Mouse (Mus musculus): ENCODE data around the gene Rap1gap2. TPM values are rescaled to one million over a fixed set of nuclear protein-coding genes. Genes with fewer than 3 reads are reported as not detected.

Gene Rap1gap2
- polyA plus RNA-seq, 1 experiment from 2014 or later = 1.5 TPM

- Histone ChIP-seq H3K27me3 (ENCODE audit: control insufficient read depth, insufficient read depth, low read depth, low read length) (no peaks in the 10 kb centered on the region), H3K4me1 (replicated peaks; ENCODE audit: control insufficient read depth, insufficient read depth, low read length) (no peaks in the 10 kb centered on the region), H3K9me3 (ENCODE audit: control insufficient read depth, low read length) (no peaks in the 10 kb centered on the region), H3K27ac (ENCODE audit: low read length) (no peak overlapping the region), H3K4me3 (ENCODE audit: low read length) (no peak overlapping the region), H3K4me2 (ENCODE audit: low read depth, low read length) (no peak overlapping the region), H3K9ac (ENCODE audit: low read length) (no peak overlapping the region), H3K36me3 (ENCODE audit: control insufficient read depth, insufficient read depth, low read length) (no peaks in the 10 kb centered on the region)
- ATAC-seq (ENCODE audit: low read depth) = no peak
- 86% methylated on average over 10 of the region's 10 CpGs for WGBS
These were observed 98.1 kb downstream of the Rap1gap2 start for GRCm38 (mm10) chr11:74512595-74512994.

GRCm38 (mm10) chr11:74506275-74506674 is 104.4 kb downstream of the Rap1gap2 start:
- Histone ChIP-seq H3K4me3 (ENCODE audit: low read length) (no peak overlapping the region), H3K9ac (ENCODE audit: low read length) (no peak overlapping the region), H3K9me3 (ENCODE audit: control insufficient read depth, low read length) (no peaks in the 10 kb centered on the region), H3K27ac (ENCODE audit: low read length) (no peak overlapping the region), H3K27me3 (ENCODE audit: control insufficient read depth, insufficient read depth, low read depth, low read length) (no peaks in the 10 kb centered on the region), H3K4me2 (ENCODE audit: low read depth, low read length) (no peak overlapping the region), H3K4me1 (replicated peaks; ENCODE audit: control insufficient read depth, insufficient read depth, low read length) (no peaks in the 10 kb centered on the region), H3K36me3 (ENCODE audit: control insufficient read depth, insufficient read depth, low read length) (no peaks in the 10 kb centered on the region)
- ATAC-seq (ENCODE audit: low read depth) = no peak
- 79% methylated on average over 6 of the region's 6 CpGs for WGBS

- no peaks in the 10 kb centered on the region for H3K36me3 ChIP-seq (ENCODE audit: control insufficient read depth, insufficient read depth, low read length)
- no peaks in the 10 kb centered on the region for H3K9me3 ChIP-seq (ENCODE audit: control insufficient read depth, low read length)
- 52% methylated on average over 8 of the region's 8 CpGs for WGBS
- ATAC-seq (ENCODE audit: low read depth) = no peak
- no peaks in the 10 kb centered on the region for H3K27me3 ChIP-seq (ENCODE audit: control insufficient read depth, insufficient read depth, low read depth, low read length)
- no peak overlapping the region for H3K4me3 ChIP-seq (ENCODE audit: low read length)
- H3K27ac ChIP-seq (ENCODE audit: low read length) = no peak overlapping the region
- H3K4me1 ChIP-seq (replicated peaks; ENCODE audit: control insufficient read depth, insufficient read depth, low read length) = no peaks in the 10 kb centered on the region
- H3K4me2 ChIP-seq (ENCODE audit: low read depth, low read length) = no peak overlapping the region
- no peak overlapping the region for H3K9ac ChIP-seq (ENCODE audit: low read length)
These were observed 108.2 kb downstream of the Rap1gap2 start for GRCm38 (mm10) chr11:74502485-74502884.

GRCm38 (mm10) chr11:74501989-74502388 is 108.7 kb downstream of the Rap1gap2 start:
- H3K4me3 ChIP-seq (ENCODE audit: low read length) = no peak overlapping the region
- no peaks in the 10 kb centered on the region for H3K9me3 ChIP-seq (ENCODE audit: control insufficient read depth, low read length)
- H3K4me1 ChIP-seq (replicated peaks; ENCODE audit: control insufficient read depth, insufficient read depth, low read length) = no peaks in the 10 kb centered on the region
- no peak overlapping the region for H3K9ac ChIP-seq (ENCODE audit: low read length)
- no peak overlapping the region for H3K27ac ChIP-seq (ENCODE audit: low read length)
- no peak for ATAC-seq (ENCODE audit: low read depth)
- no peaks in the 10 kb centered on the region for H3K27me3 ChIP-seq (ENCODE audit: control insufficient read depth, insufficient read depth, low read depth, low read length)
- no peaks in the 10 kb centered on the region for H3K36me3 ChIP-seq (ENCODE audit: control insufficient read depth, insufficient read depth, low read length)
- no peak overlapping the region for H3K4me2 ChIP-seq (ENCODE audit: low read depth, low read length)

- ATAC-seq (ENCODE audit: low read depth) = no peak
- H3K9me3 ChIP-seq (ENCODE audit: control insufficient read depth, low read length) = no peaks in the 10 kb centered on the region
- 54% methylated on average over 3 of the region's 3 CpGs for WGBS
- H3K9ac ChIP-seq (ENCODE audit: low read length) = no peak overlapping the region
- H3K4me3 ChIP-seq (ENCODE audit: low read length) = no peak overlapping the region
- H3K36me3 ChIP-seq (ENCODE audit: control insufficient read depth, insufficient read depth, low read length) = no peaks in the 10 kb centered on the region
- no peaks in the 10 kb centered on the region for H3K4me1 ChIP-seq (replicated peaks; ENCODE audit: control insufficient read depth, insufficient read depth, low read length)
- H3K27me3 ChIP-seq (ENCODE audit: control insufficient read depth, insufficient read depth, low read depth, low read length) = no peaks in the 10 kb centered on the region
- H3K27ac ChIP-seq (ENCODE audit: low read length) = no peak overlapping the region
- no peak overlapping the region for H3K4me2 ChIP-seq (ENCODE audit: low read depth, low read length)
These were observed 109.7 kb downstream of the Rap1gap2 start for GRCm38 (mm10) chr11:74501061-74501460.

- no peak for ATAC-seq (ENCODE audit: low read depth)
- no peak overlapping the region for H3K27ac ChIP-seq (ENCODE audit: low read length)
These were observed 111.1 kb downstream of the Rap1gap2 start for GRCm38 (mm10) chr11:74499521-74500099.

GRCm38 (mm10) chr11:74499058-74499457 is 111.7 kb downstream of the Rap1gap2 start:
- ATAC-seq (ENCODE audit: low read depth) = no peak
- Histone ChIP-seq H3K9me3 (ENCODE audit: control insufficient read depth, low read length) (no peaks in the 10 kb centered on the region), H3K4me2 (ENCODE audit: low read depth, low read length) (no peak overlapping the region), H3K4me1 (replicated peaks; ENCODE audit: control insufficient read depth, insufficient read depth, low read length) (peaks cover under 1% of the 10 kb centered on the region), H3K27ac (ENCODE audit: low read length) (no peak overlapping the region), H3K36me3 (ENCODE audit: control insufficient read depth, insufficient read depth, low read length) (no peaks in the 10 kb centered on the region), H3K9ac (ENCODE audit: low read length) (no peak overlapping the region), H3K4me3 (ENCODE audit: low read length) (no peak overlapping the region), H3K27me3 (ENCODE audit: control insufficient read depth, insufficient read depth, low read depth, low read length) (no peaks in the 10 kb centered on the region)
- WGBS = 24% methylated on average over 3 of the region's 3 CpGs

More at GRCm38 (mm10) chr11:74499521-74500099, 111.1 kb downstream of the Rap1gap2 start:
- Histone ChIP-seq H3K4me2 (ENCODE audit: low read depth, low read length) (no peak overlapping the region), H3K4me3 (ENCODE audit: low read length) (no peak overlapping the region), H3K36me3 (ENCODE audit: control insufficient read depth, insufficient read depth, low read length) (no peaks in the 10 kb centered on the region), H3K27me3 (ENCODE audit: control insufficient read depth, insufficient read depth, low read depth, low read length) (no peaks in the 10 kb centered on the region), H3K4me1 (replicated peaks; ENCODE audit: control insufficient read depth, insufficient read depth, low read length) (no peaks in the 10 kb centered on the region), H3K9ac (ENCODE audit: low read length) (no peak overlapping the region), H3K9me3 (ENCODE audit: control insufficient read depth, low read length) (no peaks in the 10 kb centered on the region)
- 41% methylated on average over 8 of the region's 8 CpGs for WGBS

- Histone ChIP-seq H3K27ac (ENCODE audit: low read length) (no peak overlapping the region), H3K9me3 (ENCODE audit: control insufficient read depth, low read length) (no peaks in the 10 kb centered on the region), H3K36me3 (ENCODE audit: control insufficient read depth, insufficient read depth, low read length) (no peaks in the 10 kb centered on the region), H3K9ac (ENCODE audit: low read length) (no peak overlapping the region), H3K4me2 (ENCODE audit: low read depth, low read length) (no peak overlapping the region), H3K4me3 (ENCODE audit: low read length) (no peak overlapping the region), H3K27me3 (ENCODE audit: control insufficient read depth, insufficient read depth, low read depth, low read length) (no peaks in the 10 kb centered on the region), H3K4me1 (replicated peaks; ENCODE audit: control insufficient read depth, insufficient read depth, low read length) (peaks cover 13% of the 10 kb centered on the region)
- no peak for ATAC-seq (ENCODE audit: low read depth)
- 94% methylated on average over 3 of the region's 3 CpGs for WGBS
These were observed 114.1 kb downstream of the Rap1gap2 start for GRCm38 (mm10) chr11:74496581-74496980.

- ATAC-seq (ENCODE audit: low read depth) = peak; percentile 26; the same call in 1 of the 2 replicates
- no peaks in the 10 kb centered on the region for H3K9me3 ChIP-seq (ENCODE audit: control insufficient read depth, low read length)
- H3K4me2 ChIP-seq (ENCODE audit: low read depth, low read length) = peak overlapping the region; percentile 38
- WGBS = 50% methylated on average over 8 of the region's 8 CpGs
- no peaks in the 10 kb centered on the region for H3K27me3 ChIP-seq (ENCODE audit: control insufficient read depth, insufficient read depth, low read depth, low read length)
- H3K4me1 ChIP-seq (replicated peaks; ENCODE audit: control insufficient read depth, insufficient read depth, low read length) = peaks cover 13% of the 10 kb centered on the region
- no peak overlapping the region for H3K4me3 ChIP-seq (ENCODE audit: low read length)
- no peak overlapping the region for H3K27ac ChIP-seq (ENCODE audit: low read length)
- H3K9ac ChIP-seq (ENCODE audit: low read length) = no peak overlapping the region
- no peaks in the 10 kb centered on the region for H3K36me3 ChIP-seq (ENCODE audit: control insufficient read depth, insufficient read depth, low read length)
These were observed 116.8 kb downstream of the Rap1gap2 start for GRCm38 (mm10) chr11:74493936-74494335.
